Mouse (Mus musculus) mature B cell (primary cell): ENCODE data around the gene Mcoln3.

Experiments used
- in situ Hi-C: fragments of 300-500 bp; cut with MboI; formaldehyde crosslinking; loops from 2 replicates; pipeline ENCODE4 v1.14.3; 2019

Gene Mcoln3

GRCm38 (mm10) chr3:146174215-146174614, 57.0 kb downstream of the Mcoln3 start:
- in situ Hi-C loops: no loop called here

GRCm38 (mm10) chr3:146177295-146177694, 60.0 kb downstream of the Mcoln3 start:
- in situ Hi-C loops: loop anchor here (5.0 to 25.0 kb wide), 2 partner anchors 120 to 240 kb away; partner anchors contain the start of gene 2410004B18Rik

DNA sequence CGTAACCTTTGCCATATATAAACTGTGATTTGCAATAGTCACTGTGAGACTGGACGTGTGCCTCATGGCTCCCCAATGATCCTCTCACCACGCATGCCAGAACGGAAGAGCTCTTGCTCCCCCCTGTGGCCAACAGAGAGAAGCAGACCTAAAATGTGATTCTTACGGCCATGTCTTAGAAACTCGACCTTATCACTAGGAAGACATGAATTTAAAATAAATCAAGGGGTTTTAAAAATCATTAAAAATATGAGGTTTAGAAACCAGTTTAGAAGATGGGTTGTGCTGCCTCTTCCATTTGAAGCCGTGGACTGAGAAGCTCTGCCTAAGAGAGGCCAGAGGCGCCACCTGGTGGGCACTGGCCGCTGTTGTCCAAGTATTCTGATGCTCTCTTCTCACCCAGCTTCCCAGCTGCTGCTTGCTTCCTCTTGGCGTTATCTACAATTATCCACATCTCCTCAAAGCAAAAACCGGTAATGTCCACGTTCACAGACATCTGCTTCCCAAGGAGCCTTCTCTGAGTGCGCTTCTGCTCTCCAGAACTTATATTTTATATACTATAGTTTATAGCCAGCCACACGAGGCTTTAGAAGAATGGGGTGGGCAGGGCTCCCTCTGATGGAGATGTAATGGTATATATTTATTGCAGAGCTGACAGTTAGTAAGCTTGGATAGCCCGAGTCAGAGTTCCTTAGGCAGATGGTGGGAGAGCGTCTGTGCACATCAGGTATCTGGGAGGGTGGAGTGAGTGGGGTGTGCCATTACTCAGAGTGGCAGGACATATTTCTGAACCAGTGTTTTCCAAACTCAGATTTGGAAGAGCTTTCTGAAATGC, 60.7 kb downstream of the Mcoln3 start:
- in situ Hi-C loops: loop anchor here (5.0 to 25.0 kb wide), 2 partner anchors 121 to 241 kb away; partner anchors contain the start of gene 2410004B18Rik

DNA sequence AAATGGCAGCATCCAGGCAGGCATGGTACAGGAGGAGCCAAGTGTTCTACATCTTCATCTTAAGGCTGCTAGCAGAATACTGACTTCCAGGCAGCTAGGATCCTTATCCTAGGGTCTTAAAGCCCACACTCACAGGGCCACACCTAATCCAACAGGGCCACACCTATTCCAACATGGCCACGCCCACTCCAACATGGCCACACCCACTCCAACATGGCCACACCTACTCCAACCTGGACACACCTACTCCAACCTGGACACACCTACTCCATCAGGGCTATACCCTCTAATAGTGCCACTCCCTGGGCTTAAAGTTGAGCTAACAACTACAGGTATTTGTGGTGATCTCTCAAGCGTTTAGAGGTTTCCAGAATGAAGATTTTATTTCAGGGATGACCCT, 63.1 kb downstream of the Mcoln3 start:
- in situ Hi-C loops: loop anchor here (10.0 to 25.0 kb wide), 2 partner anchors 164 to 243 kb away; partner anchors contain the start of gene 2410004B18Rik

GRCm38 (mm10) chr3:146180986-146181385, 63.7 kb downstream of the Mcoln3 start:
- in situ Hi-C loops: loop anchor here (10.0 to 25.0 kb wide), 2 partner anchors 164 to 244 kb away; partner anchors contain the start of gene 2410004B18Rik

- in situ Hi-C loops: loop anchor here (10.0 to 25.0 kb wide), 2 partner anchors 160 to 248 kb away; partner anchors contain the start of gene 2410004B18Rik
These were observed 67.9 kb downstream of the Mcoln3 start for GRCm38 (mm10) chr3:146184992-146185657.

DNA sequence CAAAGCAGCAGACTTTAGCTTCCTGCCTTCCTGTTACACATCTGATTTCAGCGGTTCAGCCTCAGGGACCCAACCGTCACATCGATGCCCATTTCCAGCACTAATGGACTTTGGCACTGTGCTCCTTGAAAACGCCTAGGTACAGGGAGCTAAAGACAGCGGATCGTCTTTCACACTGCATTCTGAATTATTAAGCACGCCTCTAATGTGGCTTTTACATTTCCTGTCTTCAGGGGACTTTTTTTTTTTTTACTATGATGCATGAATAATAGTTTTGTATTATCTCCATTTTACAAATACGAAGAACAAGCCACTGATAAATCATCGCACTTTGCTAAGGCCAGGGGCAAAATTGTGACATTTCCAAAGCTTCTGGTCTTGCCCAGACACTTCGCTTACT, 68.8 kb downstream of the Mcoln3 start:
- in situ Hi-C loops: loop anchor here (10.0 to 25.0 kb wide), 2 partner anchors 159 to 249 kb away; partner anchors contain the start of gene 2410004B18Rik

DNA sequence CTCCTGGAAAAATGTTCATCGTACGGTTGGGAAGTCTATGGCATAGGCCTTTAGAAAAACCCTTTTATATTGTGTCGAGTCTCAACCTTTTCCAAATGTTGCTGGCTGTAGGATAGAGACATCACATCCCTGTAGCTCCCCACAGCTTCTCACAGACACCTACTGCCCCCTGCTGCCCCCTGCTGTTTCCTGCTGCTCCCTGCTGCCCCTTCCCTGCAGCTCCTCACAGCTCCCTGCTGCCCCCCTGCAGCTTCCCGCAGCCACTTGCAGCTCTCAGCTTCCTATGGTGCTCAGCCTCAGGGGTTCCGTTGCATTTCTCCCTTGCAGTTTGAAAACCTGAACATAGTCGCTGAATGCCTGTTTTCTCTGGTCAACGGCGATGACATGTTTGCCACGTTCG, 72.7 kb downstream of the Mcoln3 start:
- in situ Hi-C loops: loop anchor here (10.0 to 25.0 kb wide), 2 partner anchors 155 to 253 kb away; partner anchors contain the start of gene 2410004B18Rik
